Mouse (Mus musculus) adrenal gland, adult 2 months (tissue): ENCODE results near the gene Glcci1. TPM values are rescaled to one million over a fixed set of nuclear protein-coding genes. Genes with fewer than 3 reads are reported as not detected.
"Not testable (repeated sequence)": the region's sequence is repeated elsewhere in the genome, so short reads cannot be mapped to it uniquely, and the experiment has no call there.

Source experiments
- DNase-seq: peaks from one replicate; pipeline ENCODE4 v3.0.0; 2021
- polyA plus RNA-seq: library from polyadenylated mRNA; depleted of rRNA; stranded (reverse); fragments of >200 nt; gene quantifications from 2 replicates; pipeline ENCODE4 v1.2.3, GENCODE M21; 2012
- total RNA-seq, 2 experiments: library from RNA; stranded (reverse); gene quantifications; 2 replicates each; pipeline ENCODE4 v1.2.3; 2021

The Glcci1 gene
- total and polyA plus RNA-seq, 3 experiments: 4.0 to 32.5 (median 32.3) TPM

- no peak for DNase-seq
Observed at GRCm38 (mm10) chr6:8495109-8495826, 14.1 kb upstream of the Glcci1 start.

- DNase-seq: no peak
Observed at GRCm38 (mm10) chr6:8495827-8496222, 13.6 kb upstream of the Glcci1 start.

DNA sequence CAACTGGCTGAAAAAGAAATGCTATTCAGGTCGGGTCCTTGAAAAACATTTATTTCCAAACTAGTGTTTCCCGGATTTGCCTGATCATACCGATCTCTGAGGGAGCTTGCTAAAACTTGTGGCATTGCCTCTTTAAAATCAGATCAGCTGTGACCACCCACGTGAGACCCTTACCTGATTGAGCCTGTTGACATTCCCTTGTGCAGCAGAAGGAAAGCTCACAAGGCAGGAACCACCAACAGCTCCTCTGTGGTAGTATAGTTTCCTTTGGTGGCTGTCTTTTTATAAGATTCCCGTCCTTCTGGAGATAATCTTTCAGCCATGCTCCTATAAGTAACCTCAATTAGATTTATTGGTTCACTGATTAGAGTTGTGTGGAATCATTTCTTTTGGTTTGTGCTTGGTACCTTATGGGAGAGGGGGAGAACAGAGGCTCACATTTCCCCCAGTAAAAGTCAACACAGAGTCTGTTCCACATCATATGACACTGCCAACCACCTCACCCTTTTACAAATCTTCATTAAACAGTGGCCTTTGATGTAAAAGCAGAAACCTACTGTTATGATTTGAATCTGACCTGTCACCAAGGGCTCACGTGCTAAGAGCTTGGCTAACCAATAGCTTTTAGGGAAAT lies 12.0 kb upstream of the Glcci1 start:
- DNase-seq: no peak

GRCm38 (mm10) chr6:8497868-8498257 lies 11.5 kb upstream of the Glcci1 start:
- no peak for DNase-seq

- DNase-seq: no peak
Observed at GRCm38 (mm10) chr6:8498961-8499360, 10.4 kb upstream of the Glcci1 start.

DNA sequence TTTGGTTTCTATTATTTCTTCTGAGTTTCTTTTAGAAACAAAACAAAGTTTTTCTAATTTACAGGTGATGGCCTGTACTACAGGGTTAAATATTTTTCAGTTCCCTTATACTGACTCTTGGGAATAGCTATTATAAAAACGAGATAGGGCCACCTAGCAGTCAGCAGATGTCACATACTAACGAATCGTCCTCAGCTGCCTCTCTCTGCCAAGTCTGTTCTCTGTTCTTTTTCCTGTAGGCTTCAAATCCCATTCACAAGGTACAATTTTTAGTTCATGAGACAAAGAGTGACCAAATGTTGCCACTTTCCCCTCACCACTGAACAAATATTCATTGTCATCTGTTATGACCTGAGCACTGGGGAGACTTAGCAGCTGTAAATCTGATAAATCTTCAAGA lies 5.4 kb upstream of the Glcci1 start:
- no peak for DNase-seq

- no peak for DNase-seq
Observed at GRCm38 (mm10) chr6:8504521-8505228, 4.7 kb upstream of the Glcci1 start.

GRCm38 (mm10) chr6:8506631-8507030 lies 2.8 kb upstream of the Glcci1 start:
- no peak for DNase-seq

DNA sequence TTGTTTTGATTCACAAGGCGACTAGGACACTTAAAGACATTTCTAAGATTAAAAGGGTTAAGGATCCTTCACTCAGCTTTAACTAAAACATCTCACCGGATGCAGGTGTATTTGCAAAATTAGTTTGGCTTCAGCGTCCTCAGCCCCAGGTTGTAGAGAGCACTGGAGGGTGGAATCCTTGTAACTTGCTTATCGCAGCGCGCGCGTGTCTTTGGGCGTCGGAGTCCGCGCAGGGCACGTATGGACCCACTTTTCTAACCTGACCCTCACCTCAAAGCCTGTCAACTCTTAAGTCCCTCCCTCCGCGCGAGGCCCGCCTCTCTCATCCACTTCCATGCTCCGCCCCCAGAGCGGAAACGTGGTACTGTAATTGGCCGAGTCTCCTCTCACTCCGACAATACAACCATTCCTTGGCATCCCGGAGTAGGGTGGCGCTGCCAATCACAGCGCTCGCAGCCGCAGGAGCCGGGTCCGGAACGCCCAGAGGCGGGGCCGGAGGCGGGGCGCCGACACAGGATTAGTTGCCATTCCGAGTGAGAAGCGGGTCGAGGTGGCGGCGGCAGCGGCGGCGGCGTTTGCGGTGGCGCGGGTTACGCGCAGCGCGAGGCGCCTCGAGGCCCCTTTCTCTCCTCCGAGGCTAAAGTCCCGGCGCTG lies 390 bp upstream of the Glcci1 start:
- DNase-seq: peak; percentile 99

DNA sequence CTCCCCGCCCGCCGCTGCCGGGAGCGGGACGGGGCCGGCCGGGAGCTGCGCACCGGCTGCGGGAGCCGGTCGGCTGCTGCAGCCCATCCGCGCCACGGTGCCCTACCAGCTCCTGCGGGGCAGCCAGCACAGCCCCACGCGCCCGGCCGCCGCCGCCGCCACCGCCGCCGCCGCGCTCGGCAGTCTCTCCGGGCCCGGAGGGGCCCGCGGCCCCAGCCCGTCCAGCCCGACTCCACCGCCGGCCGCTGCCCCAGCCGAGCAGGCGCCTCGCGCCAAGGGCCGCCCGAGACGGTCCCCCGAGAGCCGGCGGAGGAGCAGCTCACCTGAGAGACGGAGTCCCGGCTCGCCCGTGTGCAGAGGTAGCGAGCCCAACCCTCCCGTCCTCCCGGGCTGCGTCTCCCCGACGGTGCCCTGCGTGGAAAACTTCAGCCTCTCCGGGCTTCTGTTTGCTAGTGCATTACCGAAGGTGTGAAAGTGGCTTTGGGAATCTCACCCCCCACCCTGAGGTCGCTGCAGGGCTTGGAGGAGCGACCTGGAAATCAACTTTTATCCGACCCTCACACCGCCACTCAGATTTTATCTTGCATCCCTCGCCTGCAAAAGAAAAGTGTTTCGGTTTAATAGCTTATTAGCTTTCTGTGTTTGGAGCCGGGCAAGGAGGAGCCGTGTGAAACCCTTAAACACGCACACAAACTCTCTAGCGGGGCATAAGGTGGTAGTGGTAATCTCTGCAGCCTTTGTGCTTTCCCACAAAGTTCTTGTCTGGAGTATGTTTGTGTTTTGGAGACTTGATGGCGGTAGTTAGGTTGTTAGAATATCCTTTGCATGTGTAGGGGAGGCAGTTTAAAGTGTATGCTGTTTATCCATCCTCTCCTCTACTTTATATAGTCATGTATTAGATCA lies 812 bp downstream of the Glcci1 start:
- DNase-seq: no peak

GRCm38 (mm10) chr6:8510864-8511428 lies 1.5 kb downstream of the Glcci1 start:
- no peak for DNase-seq

DNA sequence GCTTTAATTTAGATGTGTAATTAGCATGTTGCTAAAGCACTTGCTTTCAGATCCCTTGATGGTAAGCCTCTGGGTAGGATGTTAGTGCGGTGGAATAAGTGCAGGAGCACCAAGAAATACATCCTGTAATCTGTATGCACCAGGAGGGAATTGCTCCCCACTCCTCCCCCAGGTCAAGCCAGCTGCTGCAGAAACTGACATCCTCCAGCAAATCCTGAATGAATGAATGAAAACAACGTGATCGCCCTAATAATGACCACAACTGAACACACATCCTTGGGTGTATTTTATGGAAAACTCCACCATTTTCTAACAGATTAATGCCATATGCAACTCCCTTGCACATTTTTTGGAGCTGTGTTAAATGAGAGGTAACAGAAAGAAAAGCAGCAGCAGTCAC lies 2.0 kb downstream of the Glcci1 start:
- DNase-seq: no peak

- DNase-seq: no peak
Observed at GRCm38 (mm10) chr6:8512416-8512815, 3.0 kb downstream of the Glcci1 start.

DNA sequence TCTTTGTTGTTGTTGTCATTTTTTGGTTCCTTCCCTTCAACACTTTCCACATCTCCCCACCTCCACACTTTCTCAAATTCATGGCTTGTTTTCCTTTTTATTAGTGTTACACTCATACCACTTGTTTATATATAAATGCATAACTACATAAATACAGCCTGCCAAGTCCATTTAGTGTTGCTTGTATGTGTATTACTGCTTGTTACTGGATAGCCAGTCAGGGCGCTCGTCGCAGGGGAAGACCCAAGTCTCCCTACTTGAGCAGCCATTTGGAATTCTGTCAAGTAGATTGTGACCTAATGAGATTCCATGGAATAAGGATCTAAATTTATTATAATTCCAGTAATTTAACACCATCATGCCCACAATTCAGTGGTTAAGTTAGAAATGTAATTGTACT lies 10.3 kb downstream of the Glcci1 start:
- DNase-seq: no peak

GRCm38 (mm10) chr6:8521231-8521630 lies 11.8 kb downstream of the Glcci1 start:
- no peak for DNase-seq

- no peak for DNase-seq
Observed at GRCm38 (mm10) chr6:8524717-8525116, 15.3 kb downstream of the Glcci1 start.

- no peak for DNase-seq
Observed at GRCm38 (mm10) chr6:8531104-8531894, 21.9 kb downstream of the Glcci1 start.

DNA sequence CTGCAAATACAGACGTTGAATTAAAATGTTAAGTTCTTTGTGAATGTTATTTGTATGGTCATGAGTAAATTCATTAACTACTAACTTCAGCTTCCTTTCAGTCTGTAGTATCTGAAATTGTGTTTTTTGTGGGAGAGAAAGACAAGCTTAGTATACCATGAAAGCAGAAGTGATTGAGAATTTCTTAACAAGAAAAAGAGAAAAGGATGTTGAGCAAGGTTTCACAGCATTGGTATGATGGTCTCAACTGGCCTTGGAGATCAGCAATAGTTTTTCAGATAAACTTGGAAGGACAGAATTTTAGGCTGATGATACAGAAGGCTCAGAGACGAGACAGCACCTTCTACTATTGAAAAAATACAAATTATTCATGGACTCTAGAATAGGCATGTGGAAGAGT lies 27.5 kb downstream of the Glcci1 start:
- no peak for DNase-seq

DNA sequence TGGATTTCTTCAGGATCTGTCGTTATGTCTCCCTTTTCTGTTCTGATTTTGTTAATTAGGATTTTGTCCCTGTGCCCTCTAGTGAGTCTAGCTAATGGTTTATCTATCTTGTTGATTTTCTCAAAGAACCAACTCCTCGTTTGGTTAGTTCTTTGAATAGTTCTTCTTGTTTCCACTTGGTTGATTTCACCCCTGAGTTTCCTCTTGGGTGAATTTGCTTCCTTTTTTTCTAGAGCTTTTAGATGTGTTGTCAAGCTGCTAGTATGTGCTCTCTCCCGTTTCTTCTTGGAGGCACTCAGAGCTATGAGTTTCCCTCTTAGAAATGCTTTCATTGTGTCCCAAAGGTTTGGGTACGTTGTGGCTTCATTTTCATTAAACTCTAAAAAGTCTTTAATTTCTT lies 32.1 kb downstream of the Glcci1 start:
- not testable (repeated sequence) for DNase-seq

DNA sequence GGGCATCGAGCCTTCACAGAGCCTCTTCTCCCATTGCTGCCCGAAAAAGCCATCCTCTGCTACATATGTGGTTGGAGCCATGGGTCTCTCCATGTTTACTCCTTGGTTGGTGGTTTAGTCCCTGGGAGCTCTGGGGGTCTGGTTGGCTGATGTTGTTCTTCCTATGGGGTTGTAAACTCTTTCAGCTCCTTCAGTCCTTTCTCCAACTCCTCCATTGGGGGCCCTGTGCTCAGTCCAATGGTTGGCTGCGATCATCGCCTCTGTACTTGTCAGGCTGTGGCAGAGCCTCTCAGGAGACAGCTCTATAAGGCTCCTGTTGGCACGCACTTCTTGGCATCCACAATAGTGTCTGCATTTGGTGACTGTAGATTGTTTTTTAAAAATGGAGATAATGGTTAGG lies 35.4 kb downstream of the Glcci1 start:
- DNase-seq: no peak

DNA sequence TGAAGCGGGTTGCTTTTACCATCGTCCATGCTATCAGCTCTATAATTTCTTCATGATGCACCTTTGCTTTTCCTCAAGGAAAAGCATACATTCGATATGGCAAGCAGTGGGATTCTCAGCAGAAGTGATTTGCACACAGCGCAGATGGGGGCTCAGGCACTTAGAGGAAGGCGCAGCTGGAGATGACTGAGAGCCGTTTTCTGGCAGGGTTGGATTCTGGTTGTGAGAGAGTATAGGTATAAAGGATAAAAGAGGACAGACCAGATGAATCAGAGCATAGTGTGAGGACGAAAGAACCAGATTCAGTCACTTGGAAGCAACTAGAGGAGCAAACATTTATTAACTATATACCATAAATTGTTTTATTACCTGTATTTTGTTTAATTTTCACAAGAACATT lies 36.4 kb downstream of the Glcci1 start:
- DNase-seq: no peak
